In genomic region chrX:102348886-102349486, GRCm38 (mm10) we compare ENCODE assay signal across 24 mouse cellular contexts.
A peak's percentile ranks its signal among the peaks of the same experiment; 100 is the strongest.
DNase-seq lines count a peak whose midpoint lies in the region; ATAC-seq lines count a peak whose summit lies in the region.
"Had no signal": no experiment of that assay in that cellular context is flagged by ENCODE, and none has a peak within 500 bp of the region (broad histone marks: within the 10 kb centered on the region; RNA-seq: fewer than 3 reads in every experiment).

No protein-coding gene starts in this region.

- H3K4me3 ChIP-seq in hindbrain, embryonic 11.5 days (ENCODE audit: low read depth, low read length), result no peak overlapping the region
- H3K4me3 ChIP-seq in hindbrain, embryonic 16.5 days (ENCODE audit: low read length), result no peak overlapping the region
- no peak overlapping the region for H3K4me3 ChIP-seq in limb, embryonic 11.5 days (ENCODE audit: low read depth, low read length)
- H3K4me3 ChIP-seq: forebrain, embryonic 10.5 days; heart, adult 2 months; limb, embryonic 12.5 days; midbrain, embryonic 13.5 days had no signal

- no peak for ATAC-seq in hindbrain, embryonic 11.5 days (ENCODE audit: low FRiP score)
- no peak for ATAC-seq in hindbrain, embryonic 16.5 days
- no peak for ATAC-seq in limb, embryonic 11.5 days (ENCODE audit: insufficient number of reproducible peaks, low FRiP score, low TSS enrichment, low read depth)
- ATAC-seq: hindbrain, postnatal 0 days; intestine, postnatal 0 days; lung, postnatal 0 days; midbrain, embryonic 13.5 days had no signal

- H3K4me1 ChIP-seq in hindbrain, embryonic 11.5 days (replicated peaks; ENCODE audit: control insufficient read depth, insufficient read depth, low read length), result no peaks in the 10 kb centered on the region
- no peaks in the 10 kb centered on the region for H3K4me1 ChIP-seq in hindbrain, embryonic 16.5 days (ENCODE audit: control insufficient read depth, insufficient read depth, low read depth, low read length)
- H3K4me1 ChIP-seq in limb, embryonic 11.5 days (ENCODE audit: control insufficient read depth, insufficient read depth, low read length), result 0 out of 2 replicates have a peak, but pooled peaks cover 2% of the 10 kb centered on the region
- H3K4me1 ChIP-seq: midbrain, embryonic 13.5 days had no signal

- H3K27ac ChIP-seq in hindbrain, embryonic 11.5 days (ENCODE audit: low read depth, low read length), result no peak overlapping the region
- H3K27ac ChIP-seq in hindbrain, embryonic 16.5 days (ENCODE audit: low read depth, low read length), result no peak overlapping the region
- no peak overlapping the region for H3K27ac ChIP-seq in limb, embryonic 11.5 days (replicated peaks; ENCODE audit: low read depth, low read length)
- H3K27ac ChIP-seq: forebrain, embryonic 10.5 days; heart, adult 2 months; hindbrain, postnatal 0 days; liver, embryonic 14.5 days; midbrain, embryonic 13.5 days had no signal

- WGBS in hindbrain, embryonic 11.5 days, result 47% methylated on average over 9 of the region's 9 CpGs
- WGBS in hindbrain, embryonic 16.5 days, result 43% methylated on average over 9 of the region's 9 CpGs
- WGBS in limb, embryonic 11.5 days, result 37% methylated on average over 9 of the region's 9 CpGs

- no peak overlapping the region for H3K4me2 ChIP-seq in hindbrain, embryonic 11.5 days (replicated peaks; ENCODE audit: low read depth, low read length)
- H3K4me2 ChIP-seq in hindbrain, embryonic 16.5 days (ENCODE audit: low read length), result no peak overlapping the region
- H3K4me2 ChIP-seq in limb, embryonic 11.5 days (ENCODE audit: low read depth, severe bottlenecking), result no peak overlapping the region
- H3K4me2 ChIP-seq: limb, embryonic 12.5 days; midbrain, embryonic 13.5 days had no signal

- no peaks in the 10 kb centered on the region for H3K9me3 ChIP-seq in hindbrain, embryonic 11.5 days (ENCODE audit: control insufficient read depth, low read length)
- no peaks in the 10 kb centered on the region for H3K9me3 ChIP-seq in hindbrain, embryonic 16.5 days (ENCODE audit: control insufficient read depth, low read length)
- no peaks in the 10 kb centered on the region for H3K9me3 ChIP-seq in limb, embryonic 11.5 days (ENCODE audit: control insufficient read depth, low read length)
- H3K9me3 ChIP-seq: forebrain, embryonic 10.5 days; limb, embryonic 12.5 days; midbrain, embryonic 13.5 days had no signal

- DNase-seq in hindbrain, embryonic 11.5 days (ENCODE audit: low spot score), result peak; percentile 2
- DNase-seq in ZHBTc4 (ENCODE audit: low read depth, low spot score), result peak; percentile 1
- DNase-seq in embryo, embryonic 10.5 days (ENCODE audit: low spot score), result peak; percentile 42
- peak; percentile 23 for DNase-seq in limb, embryonic 11.5 days (ENCODE audit: low spot score)
- no peak for DNase-seq in frontal cortex, adult 2 months (ENCODE audit: extremely low spot score in 1 of 2, low spot score in 1 of 2)
- DNase-seq in urinary bladder, postnatal 14 days (ENCODE audit: low spot score), result no peak
- DNase-seq: adrenal gland, adult 2 months; cerebellum, adult 2 months; cerebellum, postnatal 36 days; gastrocnemius, postnatal 25 days; heart, adult 2 months; heart, postnatal 4 days; kidney, postnatal 25 days; layer of hippocampus, adult 9-11 months; right cerebral cortex, postnatal 4 days; thymus, adult 2 months had no signal

- peaks cover 6% of the 10 kb centered on the region for H3K27me3 ChIP-seq in hindbrain, embryonic 11.5 days (ENCODE audit: control insufficient read depth, insufficient read depth, low read length)
- H3K27me3 ChIP-seq in hindbrain, embryonic 16.5 days (replicated peaks; ENCODE audit: control insufficient read depth, insufficient read depth, low read length), result peaks cover 2% of the 10 kb centered on the region
- H3K27me3 ChIP-seq in limb, embryonic 11.5 days (ENCODE audit: control insufficient read depth, insufficient read depth, low read length), result peaks cover 15% of the 10 kb centered on the region; the same call in 1 of the 2 replicates

- H3K9ac ChIP-seq in hindbrain, embryonic 11.5 days (ENCODE audit: low read depth, low read length), result no peak overlapping the region
- H3K9ac ChIP-seq in hindbrain, embryonic 16.5 days (ENCODE audit: low read depth, low read length), result no peak overlapping the region
- H3K9ac ChIP-seq in limb, embryonic 11.5 days (ENCODE audit: low read length), result no peak overlapping the region
- H3K9ac ChIP-seq: limb, embryonic 12.5 days; liver, embryonic 14.5 days; midbrain, embryonic 13.5 days had no signal

- no peaks in the 10 kb centered on the region for H3K36me3 ChIP-seq in hindbrain, embryonic 11.5 days (ENCODE audit: control insufficient read depth, insufficient read depth, low read length)
- no peaks in the 10 kb centered on the region for H3K36me3 ChIP-seq in hindbrain, embryonic 16.5 days (ENCODE audit: control insufficient read depth, insufficient read depth, low read length)
- H3K36me3 ChIP-seq in limb, embryonic 11.5 days (ENCODE audit: control insufficient read depth, insufficient read depth, low read length), result no peaks in the 10 kb centered on the region
- H3K36me3 ChIP-seq: forebrain, embryonic 10.5 days; limb, embryonic 12.5 days; midbrain, embryonic 13.5 days had no signal

Comparison
In these comparisons a context has a peak if more than half of its experiments do, and no peak if none do; other contexts are left out.
1. DNase-seq: peak in hindbrain, embryonic 11.5 days (single experiment), ZHBTc4 (single experiment), embryo, embryonic 10.5 days (single experiment) and limb, embryonic 11.5 days (single experiment); none in frontal cortex, adult 2 months (0 of 2) and urinary bladder, postnatal 14 days (single experiment).